Mouse (Mus musculus): ENCODE measurements around the gene Smim17. TPM values are rescaled to one million over a fixed set of nuclear protein-coding genes. Genes with fewer than 3 reads are reported as not detected.

The Smim17 gene
- polyA plus RNA-seq (2014; fragmentation: Nextera tagmentation; extraction: Ambion mirVana): 0.24 and 0.32 TPM in 2 replicates

DNA sequence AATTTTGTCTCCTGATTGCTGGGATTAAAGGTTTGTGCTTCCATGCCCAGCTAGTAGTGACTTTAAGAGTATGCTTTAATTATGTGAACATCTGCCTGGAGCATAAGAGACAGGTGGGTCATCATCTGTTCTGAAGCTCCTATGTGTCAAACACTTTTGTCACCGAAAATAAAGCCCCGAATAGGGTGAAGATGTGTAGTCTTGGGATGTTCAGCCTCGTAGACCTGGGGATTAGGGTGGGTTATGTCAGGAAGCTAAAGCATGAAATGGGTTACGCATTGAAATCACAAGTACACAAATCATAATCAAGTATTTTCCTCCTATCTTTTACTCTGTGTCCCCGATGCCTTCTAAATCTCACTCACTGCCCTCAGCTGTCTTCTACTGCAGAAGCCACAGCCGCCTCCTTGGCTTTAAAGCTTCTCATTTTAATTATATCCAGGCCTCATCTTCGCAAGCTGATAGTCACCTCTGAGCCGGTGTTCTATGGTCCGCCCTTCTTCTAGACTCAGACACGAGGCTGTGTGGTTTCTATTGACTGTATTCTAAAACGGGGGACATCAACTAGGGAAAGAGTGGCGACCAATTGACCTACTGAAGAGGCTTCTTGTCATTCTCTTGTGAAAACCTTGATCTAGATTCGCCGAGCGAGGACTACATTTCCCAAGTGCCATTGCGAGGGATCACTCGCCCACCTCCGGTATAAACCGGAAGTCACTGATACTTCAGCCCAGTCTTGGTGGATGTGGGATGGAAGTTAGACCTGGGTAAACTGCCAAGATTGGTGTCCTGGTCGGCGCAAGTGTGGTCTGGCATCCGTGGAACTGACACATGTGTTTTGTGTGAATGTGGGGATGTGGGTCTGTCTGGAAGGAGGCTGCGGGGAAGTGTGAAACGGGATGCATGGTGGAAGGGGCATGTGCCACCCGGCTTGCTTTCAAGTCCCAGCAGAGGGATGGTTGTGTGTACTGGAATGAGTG, at the start of gene Smim17:
Smim17 (plus strand) TSS at position 720 of the 980 bp plus-strand sequence.
- Histone ChIP-seq H3K9ac (ENCODE audit: low read length) (peak within 1 kb of the TSS; percentile 53), H3K4me2 (ENCODE audit: low read depth, severe bottlenecking) (peak within 1 kb of the TSS; percentile 64), H3K4me3 (ENCODE audit: low read depth, low read length) (peak within 1 kb of the TSS; percentile 38), H3K4me1 (ENCODE audit: control insufficient read depth, insufficient read depth, low read length) (no peaks in the 10 kb centered on the region), H3K27ac (replicated peaks; ENCODE audit: low read depth, low read length) (no peak within 1 kb of the TSS), H3K36me3 (ENCODE audit: control insufficient read depth, insufficient read depth, low read length) (no peaks in the 10 kb centered on the region), H3K9me3 (ENCODE audit: control insufficient read depth, low read length) (no peaks in the 10 kb centered on the region), H3K27me3 (ENCODE audit: control insufficient read depth, insufficient read depth, low read length) (no peaks in the 10 kb centered on the region)
- DNase-seq (ENCODE audit: low spot score): peak; percentile 73
- ATAC-seq (ENCODE audit: insufficient number of reproducible peaks, low FRiP score, low TSS enrichment, low read depth): peak; percentile 75; the same call in 1 of the 2 replicates
- WGBS: 23% methylated on average over 25 of the region's 25 CpGs

GRCm38 (mm10) chr7:6358121-6358520, 40.4 kb upstream of the Smim17 start:
- no peaks in the 10 kb centered on the region for H3K4me1 ChIP-seq (ENCODE audit: control insufficient read depth, insufficient read depth, low read length)
- no peaks in the 10 kb centered on the region for H3K9me3 ChIP-seq (ENCODE audit: control insufficient read depth, low read length)
- ATAC-seq (ENCODE audit: insufficient number of reproducible peaks, low FRiP score, low TSS enrichment, low read depth) (no peak), DNase-seq (ENCODE audit: low spot score) (no peak)
- no peaks in the 10 kb centered on the region for H3K36me3 ChIP-seq (ENCODE audit: control insufficient read depth, insufficient read depth, low read length)
- no peak overlapping the region for H3K4me2 ChIP-seq (ENCODE audit: low read depth, severe bottlenecking)
- H3K9ac ChIP-seq (ENCODE audit: low read length): no peak overlapping the region
- H3K4me3 ChIP-seq (ENCODE audit: low read depth, low read length): no peak overlapping the region
- H3K27ac ChIP-seq (replicated peaks; ENCODE audit: low read depth, low read length): no peak overlapping the region
- 65% methylated on average over 2 of the region's 2 CpGs for WGBS
- no peaks in the 10 kb centered on the region for H3K27me3 ChIP-seq (ENCODE audit: control insufficient read depth, insufficient read depth, low read length)

- 53% methylated on average over 10 of the region's 10 CpGs for WGBS
- H3K27me3 ChIP-seq (ENCODE audit: control insufficient read depth, insufficient read depth, low read length): no peaks in the 10 kb centered on the region
- DNase-seq (ENCODE audit: low spot score): peak; percentile 58
- no peak for ATAC-seq (ENCODE audit: insufficient number of reproducible peaks, low FRiP score, low TSS enrichment, low read depth)
- H3K4me3 ChIP-seq (ENCODE audit: low read depth, low read length): no peak overlapping the region
- H3K4me2 ChIP-seq (ENCODE audit: low read depth, severe bottlenecking): no peak overlapping the region
- H3K27ac ChIP-seq (replicated peaks; ENCODE audit: low read depth, low read length): no peak overlapping the region
- no peak overlapping the region for H3K9ac ChIP-seq (ENCODE audit: low read length)
- no peaks in the 10 kb centered on the region for H3K4me1 ChIP-seq (ENCODE audit: control insufficient read depth, insufficient read depth, low read length)
- H3K36me3 ChIP-seq (ENCODE audit: control insufficient read depth, insufficient read depth, low read length): no peaks in the 10 kb centered on the region
- no peaks in the 10 kb centered on the region for H3K9me3 ChIP-seq (ENCODE audit: control insufficient read depth, low read length)
These were observed 39.5 kb upstream of the Smim17 start for GRCm38 (mm10) chr7:6358937-6359590.

GRCm38 (mm10) chr7:6360477-6361060, 37.9 kb upstream of the Smim17 start:
- Histone ChIP-seq H3K4me2 (ENCODE audit: low read depth, severe bottlenecking) (no peak overlapping the region), H3K9me3 (ENCODE audit: control insufficient read depth, low read length) (no peaks in the 10 kb centered on the region), H3K9ac (ENCODE audit: low read length) (no peak overlapping the region), H3K4me3 (ENCODE audit: low read depth, low read length) (no peak overlapping the region), H3K27me3 (ENCODE audit: control insufficient read depth, insufficient read depth, low read length) (no peaks in the 10 kb centered on the region), H3K4me1 (ENCODE audit: control insufficient read depth, insufficient read depth, low read length) (no peaks in the 10 kb centered on the region), H3K36me3 (ENCODE audit: control insufficient read depth, insufficient read depth, low read length) (no peaks in the 10 kb centered on the region), H3K27ac (replicated peaks; ENCODE audit: low read depth, low read length) (no peak overlapping the region)
- DNase-seq (ENCODE audit: low spot score) (no peak), ATAC-seq (ENCODE audit: insufficient number of reproducible peaks, low FRiP score, low TSS enrichment, low read depth) (no peak)
- WGBS: 13% methylated on average over 9 of the region's 9 CpGs

DNA sequence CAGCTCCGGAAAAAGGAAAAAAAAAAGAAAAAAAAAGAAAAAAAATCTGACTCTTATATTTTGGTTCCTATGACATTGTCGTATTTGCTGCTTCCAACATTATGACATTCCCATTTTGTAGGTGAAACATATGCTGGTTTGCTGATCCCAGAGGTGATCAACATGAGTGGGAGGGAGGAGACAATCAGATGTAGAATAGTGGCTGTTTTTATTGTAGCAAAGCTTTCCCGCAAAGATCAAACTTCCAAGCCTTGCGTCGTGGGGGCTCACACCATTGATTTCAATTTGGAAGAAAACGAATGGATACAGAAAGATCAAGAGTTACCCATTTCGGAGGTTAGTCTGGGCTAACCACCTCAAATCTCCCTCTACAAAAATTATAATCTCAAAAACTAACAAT, 36.8 kb upstream of the Smim17 start:
- DNase-seq (ENCODE audit: low spot score) (no peak), ATAC-seq (ENCODE audit: insufficient number of reproducible peaks, low FRiP score, low TSS enrichment, low read depth) (no peak)
- H3K9me3 ChIP-seq (ENCODE audit: control insufficient read depth, low read length): no peaks in the 10 kb centered on the region
- 27% methylated on average over 7 of the region's 7 CpGs for WGBS
- no peak overlapping the region for H3K9ac ChIP-seq (ENCODE audit: low read length)
- H3K4me1 ChIP-seq (ENCODE audit: control insufficient read depth, insufficient read depth, low read length): no peaks in the 10 kb centered on the region
- no peak overlapping the region for H3K27ac ChIP-seq (replicated peaks; ENCODE audit: low read depth, low read length)
- peak overlapping the region; percentile 43 for H3K4me2 ChIP-seq (ENCODE audit: low read depth, severe bottlenecking)
- H3K36me3 ChIP-seq (ENCODE audit: control insufficient read depth, insufficient read depth, low read length): no peaks in the 10 kb centered on the region
- no peaks in the 10 kb centered on the region for H3K27me3 ChIP-seq (ENCODE audit: control insufficient read depth, insufficient read depth, low read length)
- H3K4me3 ChIP-seq (ENCODE audit: low read depth, low read length): peak overlapping the region; percentile 29

DNA sequence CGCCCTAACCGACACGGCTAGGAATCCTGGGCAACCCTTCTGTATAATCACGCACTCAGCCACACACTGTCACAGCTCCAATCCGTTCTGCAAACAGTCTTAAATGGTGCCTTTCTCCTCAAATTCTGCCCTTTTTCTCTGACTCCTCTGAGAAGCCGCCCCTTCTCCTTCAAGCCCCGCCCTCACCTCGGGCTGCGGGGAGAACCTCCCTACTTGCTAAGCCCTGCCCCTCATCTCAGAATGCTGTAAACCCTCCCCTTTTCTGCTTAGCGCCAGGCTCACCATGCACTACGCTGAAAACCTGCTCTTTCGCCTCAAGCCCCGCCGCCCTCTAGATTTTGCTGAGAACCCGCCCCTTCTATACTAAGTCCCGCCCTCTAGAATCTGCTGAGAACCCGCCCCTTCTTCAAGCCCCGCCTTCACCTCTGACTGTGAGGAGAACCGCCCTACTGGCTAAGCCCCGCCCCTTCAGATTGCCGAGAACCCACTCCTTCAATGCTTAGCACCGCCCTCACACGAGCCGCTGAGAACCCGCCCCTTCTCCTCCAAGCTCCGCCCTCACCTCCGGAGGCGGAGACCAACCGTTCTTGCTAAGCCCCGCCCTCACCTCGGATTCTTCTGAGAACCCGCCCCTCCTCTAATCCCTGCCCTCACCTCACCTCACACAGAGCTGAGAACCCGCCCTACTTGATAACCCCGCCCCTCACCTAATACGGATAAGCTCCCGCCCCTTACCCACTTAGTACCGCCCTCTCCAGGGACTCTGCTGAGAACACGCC, 36.1 kb upstream of the Smim17 start:
- ATAC-seq (ENCODE audit: insufficient number of reproducible peaks, low FRiP score, low TSS enrichment, low read depth): peak; percentile 96
- H3K9me3 ChIP-seq (ENCODE audit: control insufficient read depth, low read length): no peaks in the 10 kb centered on the region
- peak overlapping the region; percentile 43 for H3K9ac ChIP-seq (ENCODE audit: low read length)
- H3K4me1 ChIP-seq (ENCODE audit: control insufficient read depth, insufficient read depth, low read length): no peaks in the 10 kb centered on the region
- H3K27ac ChIP-seq (replicated peaks; ENCODE audit: low read depth, low read length): no peak overlapping the region
- under 1% methylated on average over 38 of the region's 38 CpGs for WGBS
- no peaks in the 10 kb centered on the region for H3K36me3 ChIP-seq (ENCODE audit: control insufficient read depth, insufficient read depth, low read length)
- no peaks in the 10 kb centered on the region for H3K27me3 ChIP-seq (ENCODE audit: control insufficient read depth, insufficient read depth, low read length)
- peak overlapping the region; percentile 47 for H3K4me2 ChIP-seq (ENCODE audit: low read depth, severe bottlenecking)
- peak; percentile 98 for DNase-seq (ENCODE audit: low spot score)
- peak overlapping the region; percentile 29 for H3K4me3 ChIP-seq (ENCODE audit: low read depth, low read length)

DNA sequence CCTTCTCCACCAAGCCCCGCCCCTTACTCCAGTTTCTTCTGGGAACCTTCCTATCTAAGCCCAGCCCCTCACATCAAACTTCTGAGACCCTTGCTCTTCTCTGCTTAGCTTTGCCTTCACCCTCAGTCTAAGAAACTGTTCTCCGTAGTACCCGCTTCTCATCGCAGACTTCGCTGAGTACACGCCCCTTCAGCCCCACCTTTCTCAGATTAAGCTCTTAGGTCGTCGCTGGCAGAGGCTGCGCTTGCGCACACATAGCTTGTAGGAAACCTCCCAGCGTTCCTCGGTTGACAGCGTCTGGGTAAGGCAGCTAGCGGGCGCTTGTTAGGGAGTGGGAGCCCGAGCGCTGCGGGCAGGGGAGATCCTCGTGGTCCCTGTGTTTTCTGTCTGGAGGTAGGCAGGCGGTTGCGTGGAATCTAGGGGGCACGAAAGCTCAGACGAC, 35.4 kb upstream of the Smim17 start, which contains the start of gene Zfp78:
Zfp78 (plus strand) TSS at position 234 of the 442 bp plus-strand sequence.
- Histone ChIP-seq H3K4me2 (ENCODE audit: low read depth, severe bottlenecking) (peak within 1 kb of the TSS; percentile 47), H3K4me1 (ENCODE audit: control insufficient read depth, insufficient read depth, low read length) (no peaks in the 10 kb centered on the region), H3K4me3 (ENCODE audit: low read depth, low read length) (peak within 1 kb of the TSS; percentile 29), H3K9ac (ENCODE audit: low read length) (peak within 1 kb of the TSS; percentile 43), H3K27me3 (ENCODE audit: control insufficient read depth, insufficient read depth, low read length) (no peaks in the 10 kb centered on the region), H3K36me3 (ENCODE audit: control insufficient read depth, insufficient read depth, low read length) (no peaks in the 10 kb centered on the region), H3K9me3 (ENCODE audit: control insufficient read depth, low read length) (no peaks in the 10 kb centered on the region), H3K27ac (replicated peaks; ENCODE audit: low read depth, low read length) (no peak within 1 kb of the TSS)
- ATAC-seq (ENCODE audit: insufficient number of reproducible peaks, low FRiP score, low TSS enrichment, low read depth): peak; percentile 82; the same call in 1 of the 2 replicates
- under 1% methylated on average over 23 of the region's 23 CpGs for WGBS
- DNase-seq (ENCODE audit: low spot score): peak; percentile 88
